In genomic region chr2:131750206-131750605, GRCm38 (mm10) we compare ENCODE assay signal across 28 mouse cellular contexts.
A peak's percentile ranks its signal among the peaks of the same experiment; 100 is the strongest.
DNase-seq lines count a peak whose midpoint lies in the region; ATAC-seq and TF ChIP-seq lines count a peak whose summit lies in the region.
"Had no signal": no experiment of that assay in that cellular context is flagged by ENCODE, and none has a peak within 500 bp of the region (broad histone marks: within the 10 kb centered on the region; RNA-seq: fewer than 3 reads in every experiment).

No protein-coding gene starts in this region.

- no peaks in the 10 kb centered on the region for H3K36me3 ChIP-seq in heart, embryonic 13.5 days
- H3K36me3 ChIP-seq in neural tube, embryonic 15.5 days: no peaks in the 10 kb centered on the region
- H3K36me3 ChIP-seq in stomach, embryonic 16.5 days (ENCODE audit: control insufficient read depth, insufficient read depth, low read length): no peaks in the 10 kb centered on the region
- H3K36me3 ChIP-seq: forebrain, embryonic 10.5 days; heart, embryonic 12.5 days; hindbrain, embryonic 12.5 days; midbrain, embryonic 12.5 days; neural tube, embryonic 12.5 days had no signal

- DNase-seq in heart, adult 8-10 months (ENCODE audit: low spot score): no peak
- no peak for DNase-seq in layer of hippocampus, adult 2 months (ENCODE audit: low spot score in 2 of 2)
- DNase-seq in layer of hippocampus, adult 9-10 months (ENCODE audit: low spot score): no peak
- peak; percentile 19 for DNase-seq in neural tube, embryonic 10.5 days (ENCODE audit: extremely low spot score, low spot score)
- DNase-seq: adrenal gland, postnatal 14 days; cerebellum, adult 2 months; cerebellum, postnatal 25 days; gastrocnemius, postnatal 10 days; layer of hippocampus, adult 9-11 months; retina, postnatal 1 day; right cerebral cortex, postnatal 25 days; spleen, adult 18-20 months; thymus, adult 18-20 months; thymus, postnatal 4 days had no signal

- H3K4me3 ChIP-seq in heart, embryonic 13.5 days: no peak overlapping the region
- H3K4me3 ChIP-seq in layer of hippocampus, adult 2 months: no peak overlapping the region
- H3K4me3 ChIP-seq in neural tube, embryonic 15.5 days (replicated peaks): no peak overlapping the region
- no peak overlapping the region for H3K4me3 ChIP-seq in stomach, embryonic 16.5 days (replicated peaks; ENCODE audit: low read length)
- H3K4me3 ChIP-seq: forebrain, embryonic 10.5 days; heart, embryonic 12.5 days; hindbrain, embryonic 12.5 days; left cerebral cortex, adult 2 months; midbrain, embryonic 12.5 days; neural tube, embryonic 12.5 days had no signal

- WGBS in heart, embryonic 13.5 days: 52% methylated on average over 4 of the region's 4 CpGs
- 81% methylated on average over 4 of the region's 4 CpGs for WGBS in neural tube, embryonic 15.5 days
- WGBS in stomach, embryonic 16.5 days: 42% methylated on average over 4 of the region's 4 CpGs

- peaks cover 21% of the 10 kb centered on the region for H3K4me1 ChIP-seq in heart, embryonic 13.5 days
- H3K4me1 ChIP-seq in neural tube, embryonic 15.5 days: peaks cover 14% of the 10 kb centered on the region
- H3K4me1 ChIP-seq in stomach, embryonic 16.5 days (ENCODE audit: control insufficient read depth, insufficient read depth, low read length): peaks cover 10% of the 10 kb centered on the region
- H3K4me1 ChIP-seq: forebrain, embryonic 10.5 days; hindbrain, embryonic 12.5 days; midbrain, embryonic 12.5 days; neural tube, embryonic 12.5 days had no signal

- no peak for ATAC-seq in heart, embryonic 13.5 days (ENCODE audit: extremely low read depth, insufficient number of reproducible peaks, low FRiP score, low TSS enrichment)
- no peak for ATAC-seq in neural tube, embryonic 15.5 days (ENCODE audit: low FRiP score)
- ATAC-seq in stomach, embryonic 16.5 days (ENCODE audit: insufficient read depth, low FRiP score): no peak
- ATAC-seq in monocyte, adult 5-6 weeks (replicated peaks; ENCODE audit: insufficient number of reproducible peaks, low FRiP score, low TSS enrichment, poor library complexity, severe bottlenecking): no peak
- ATAC-seq: CD4-positive, CD25-positive, alpha-beta regulatory T cell, adult 4 months; forebrain, embryonic 16.5 days; intestine, postnatal 0 days had no signal

- no peaks in the 10 kb centered on the region for H3K27me3 ChIP-seq in heart, embryonic 13.5 days (replicated peaks)
- no peaks in the 10 kb centered on the region for H3K27me3 ChIP-seq in neural tube, embryonic 15.5 days (replicated peaks)
- no peaks in the 10 kb centered on the region for H3K27me3 ChIP-seq in stomach, embryonic 16.5 days (ENCODE audit: control insufficient read depth, insufficient read depth, low read length)
- H3K27me3 ChIP-seq: heart, embryonic 12.5 days; hindbrain, embryonic 12.5 days; midbrain, embryonic 12.5 days; neural tube, embryonic 12.5 days had no signal

- 0 out of 2 replicates have a peak overlapping the region, but pooled peaks have one; percentile 7 for H3K27ac ChIP-seq in heart, embryonic 13.5 days (replicated peaks)
- H3K27ac ChIP-seq in layer of hippocampus, adult 2 months: peak overlapping the region; percentile 84; the same call in 1 of the 2 replicates
- no peak overlapping the region for H3K27ac ChIP-seq in neural tube, embryonic 15.5 days (replicated peaks)
- H3K27ac ChIP-seq in stomach, embryonic 16.5 days (ENCODE audit: low read length): peak overlapping the region; percentile 1; the same call in 1 of the 2 replicates
- H3K27ac ChIP-seq: forebrain, embryonic 10.5 days; hindbrain, embryonic 12.5 days; left cerebral cortex, adult 2 months; liver, embryonic 14.5 days; midbrain, embryonic 12.5 days; neural tube, embryonic 12.5 days had no signal

- no peak for TF ChIP-seq CTCF in layer of hippocampus, adult 2 months (conservative IDR thresholded peaks at IDR 0.05)

- H3K9ac ChIP-seq in heart, embryonic 13.5 days: no peak overlapping the region
- H3K9ac ChIP-seq in neural tube, embryonic 15.5 days (replicated peaks): no peak overlapping the region
- H3K9ac ChIP-seq in stomach, embryonic 16.5 days (ENCODE audit: low read length): no peak overlapping the region
- H3K9ac ChIP-seq: heart, embryonic 12.5 days; hindbrain, embryonic 12.5 days; liver, embryonic 14.5 days; midbrain, embryonic 12.5 days; neural tube, embryonic 12.5 days had no signal

- H3K4me2 ChIP-seq in heart, embryonic 13.5 days: no peak overlapping the region
- no peak overlapping the region for H3K4me2 ChIP-seq in neural tube, embryonic 15.5 days
- no peak overlapping the region for H3K4me2 ChIP-seq in stomach, embryonic 16.5 days (ENCODE audit: low read depth, low read length)
- H3K4me2 ChIP-seq: heart, embryonic 12.5 days; hindbrain, embryonic 12.5 days; midbrain, embryonic 12.5 days; neural tube, embryonic 12.5 days had no signal

- no peaks in the 10 kb centered on the region; the same call in 1 of the 2 replicates for H3K9me3 ChIP-seq in heart, embryonic 13.5 days
- H3K9me3 ChIP-seq in neural tube, embryonic 15.5 days (replicated peaks): no peaks in the 10 kb centered on the region
- H3K9me3 ChIP-seq in stomach, embryonic 16.5 days (replicated peaks; ENCODE audit: control insufficient read depth, low read length): no peaks in the 10 kb centered on the region
- H3K9me3 ChIP-seq: forebrain, embryonic 10.5 days; heart, embryonic 12.5 days; hindbrain, embryonic 12.5 days; midbrain, embryonic 12.5 days; neural tube, embryonic 12.5 days had no signal
